Mouse (Mus musculus) kidney, adult 2 months (tissue): ENCODE measurements at regions not wholly inside any gene's neighbourhood (a gene's known extent, or its start where the extent isn't known, plus 50 kb on each side); places are given as distances from the start of the nearest gene placed in this dataset.

Source experiments
- CTCF ChIP-seq: fragments of 200-500 bp; conservative IDR thresholded peaks from 2 replicates; pipeline ENCODE4 v1.5.1; 2011; ENCODE audit warnings: low read depth, mild to moderate bottlenecking, control low read depth, low read length, moderate library complexity, mixed read lengths; ENCODE audit not compliant: insufficient read depth, insufficient read length
- POLR2A ChIP-seq: fragments of 200-500 bp; IDR thresholded peaks from one replicate; pipeline ENCODE4 v1.6.1; 2011; ENCODE audit warnings: low read depth, low read length, control low read depth

GRCm38 (mm10) chr13:112183996-112184395, 104.3 kb upstream of the Ankrd55 start:
- no peak for TF ChIP-seq CTCF
- TF ChIP-seq POLR2A: no peak
